Mouse (Mus musculus) lung, embryonic 14.5 days (tissue): ENCODE measurements around the gene Unc13d. TPM values are rescaled to one million over a fixed set of nuclear protein-coding genes. Genes with fewer than 3 reads are reported as not detected.
"Not testable (repeated sequence)": the region's sequence is repeated elsewhere in the genome, so short reads cannot be mapped to it uniquely, and the experiment has no call there.

Experiments
- ATAC-seq: fragments of 200-750 bp; cut with Nextera tagmentation; 2 replicates; pipeline ENCODE4 v1.8.0; 2017; ENCODE audit warnings: mild to moderate bottlenecking, moderate TSS enrichment, moderate library complexity; ENCODE audit not compliant: insufficient read depth
- DNase-seq: peaks from one replicate; pipeline ENCODE4 v3.0.0-alpha.2; 2015
- H3K27ac ChIP-seq: fragments of 300-500 bp; sonication (generic); 2 replicates; pipeline ENCODE4 v1.5.1; 2014; ENCODE audit warnings: low read depth, mild to moderate bottlenecking, moderate library complexity
- H3K27me3 ChIP-seq: fragments of 300-500 bp; sonication (generic); 2 replicates; pipeline ENCODE4 v1.6.1; 2014; ENCODE audit warnings: low read length, control low read depth; ENCODE audit not compliant: insufficient read depth
- H3K36me3 ChIP-seq: fragments of 300-500 bp; sonication (generic); 2 replicates; pipeline ENCODE4 v1.6.1; 2014; ENCODE audit warnings: control low read depth; ENCODE audit not compliant: insufficient read depth
- H3K4me1 ChIP-seq: fragments of 300-500 bp; sonication (generic); 2 replicates; pipeline ENCODE4 v1.6.1; 2014; ENCODE audit warnings: antibody characterized with exemption, control low read depth; ENCODE audit not compliant: insufficient read depth
- H3K4me2 ChIP-seq: fragments of 300-500 bp; sonication (generic); 2 replicates; pipeline ENCODE4 v1.6.1; 2014; ENCODE audit warnings: mild to moderate bottlenecking
- H3K4me3 ChIP-seq: fragments of 300-500 bp; sonication (generic); 2 replicates; pipeline ENCODE4 v1.5.1; 2014; ENCODE audit warnings: low read depth, low read length
- H3K9ac ChIP-seq: fragments of 300-500 bp; sonication (generic); 2 replicates; pipeline ENCODE4 v1.6.1; 2014
- H3K9me3 ChIP-seq: fragments of 300-500 bp; sonication (generic); 2 replicates; pipeline ENCODE4 v1.6.1; 2016; ENCODE audit warnings: low read depth, low read length, control low read depth
- CTCF ChIP-seq: IDR thresholded peaks from 2 replicates; pipeline ENCODE4 v1.5.1; 2016; ENCODE audit warnings: antibody characterized with exemption, low read depth
- WGBS: fragments of 180-500 bp; shearing (Covaris S2); extraction: QIAGEN DNeasy Blood & Tissue Kit; methylation state at CpG from one replicate; pipeline ENCODE4 v1.1.7; 2014; 5-methylcytosine and 5-hydroxymethylcytosine counted together
- polyA plus RNA-seq: library from polyadenylated mRNA; unstranded; fragments of >200 nt; fragmentation: Nextera tagmentation; extraction: Ambion mirVana; gene quantifications from 2 replicates; pipeline ENCODE4 v1.2.1, GENCODE M21; 2014

Gene Unc13d
- polyA plus RNA-seq, result 2.5 and 3.3 TPM in 2 replicates

DNA sequence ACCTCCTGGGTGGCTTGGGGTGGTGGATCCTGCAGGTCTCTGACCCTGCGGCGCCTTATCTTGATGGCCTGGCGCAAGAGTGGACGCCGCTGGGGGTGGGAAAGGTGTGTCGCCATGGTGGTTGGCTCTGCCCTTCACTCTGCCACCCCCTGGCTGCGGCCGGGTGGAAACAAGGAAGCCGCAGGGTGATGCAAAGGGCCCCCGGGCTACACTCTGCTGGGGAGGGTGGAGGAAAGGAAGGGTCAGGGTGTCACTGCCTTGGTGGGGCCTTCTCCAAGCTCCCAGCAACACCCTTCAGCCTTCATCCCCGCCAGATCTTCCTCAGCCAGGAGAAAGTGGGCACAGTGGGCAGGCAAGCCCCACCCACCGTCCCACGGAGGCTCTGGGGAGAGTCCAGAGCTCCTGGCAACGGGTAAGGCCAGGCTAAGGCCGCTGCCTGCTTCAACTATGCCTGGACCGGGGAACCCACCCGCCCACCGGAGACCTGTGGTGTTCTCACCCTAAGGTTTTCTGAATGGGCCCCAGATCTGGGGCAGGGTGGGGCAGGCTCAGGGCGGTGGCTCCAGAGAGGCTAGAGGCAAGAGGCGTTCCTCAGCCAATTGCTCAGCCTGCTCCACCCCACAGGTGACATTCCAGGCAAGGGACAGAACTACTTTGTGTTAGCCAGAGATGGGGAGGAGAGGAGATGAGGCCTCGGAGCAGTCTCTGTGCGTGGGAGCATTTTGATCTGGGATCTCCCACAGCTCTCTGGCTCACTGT lies at the start of gene Unc13d:
Gene Unc13d (minus strand): TSS at position 516 of the 759 bp plus-strand sequence.
- H3K4me1 ChIP-seq, result peaks cover 3% of the 10 kb centered on the region; the same call in 1 of the 2 replicates
- WGBS, result 50% methylated on average over 22 of the region's 22 CpGs
- peak; percentile 29 for DNase-seq
- H3K4me3 ChIP-seq, result peak within 1 kb of the TSS; percentile 24
- TF ChIP-seq CTCF, result peak; percentile 37; the same call in 1 of the 2 replicates
- peak within 1 kb of the TSS; percentile 43 for H3K9ac ChIP-seq
- peak within 1 kb of the TSS; percentile 72 for H3K27ac ChIP-seq
- ATAC-seq, result peak; percentile 73
- no peaks in the 10 kb centered on the region for H3K9me3 ChIP-seq
- peaks cover 39% of the 10 kb centered on the region for H3K36me3 ChIP-seq
- H3K27me3 ChIP-seq, result no peaks in the 10 kb centered on the region
- peak within 1 kb of the TSS; percentile 61 for H3K4me2 ChIP-seq

DNA sequence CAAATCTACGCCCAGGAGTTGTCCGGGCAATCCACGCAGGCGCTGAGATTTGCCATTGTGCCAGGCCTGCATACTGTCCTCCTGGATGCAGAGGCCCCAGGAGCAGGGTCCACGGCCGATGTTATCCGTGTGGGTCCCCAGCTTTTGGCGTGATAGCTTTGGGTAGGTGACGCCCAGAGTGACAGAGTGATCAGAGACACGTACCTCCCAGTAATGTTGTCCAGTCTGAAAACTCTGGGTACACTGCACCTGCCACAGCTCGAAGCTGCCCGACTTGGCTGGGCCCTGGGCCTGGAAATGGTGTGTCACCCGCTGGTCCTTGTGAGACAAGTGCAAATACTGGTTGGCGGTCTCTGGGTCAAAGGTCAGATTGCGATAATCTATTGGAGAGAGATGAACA lies 48.5 kb upstream of the Unc13d start:
- Histone ChIP-seq H3K4me1 (peaks cover 11% of the 10 kb centered on the region), H3K4me3 (no peak overlapping the region), H3K9ac (no peak overlapping the region), H3K36me3 (peaks cover 17% of the 10 kb centered on the region), H3K27me3 (no peaks in the 10 kb centered on the region), H3K4me2 (no peak overlapping the region), H3K9me3 (no peaks in the 10 kb centered on the region), H3K27ac (no peak overlapping the region)
- WGBS, result 92% methylated on average over 15 of the region's 15 CpGs
- no peak for TF ChIP-seq CTCF
- no peak for ATAC-seq
- no peak for DNase-seq

DNA sequence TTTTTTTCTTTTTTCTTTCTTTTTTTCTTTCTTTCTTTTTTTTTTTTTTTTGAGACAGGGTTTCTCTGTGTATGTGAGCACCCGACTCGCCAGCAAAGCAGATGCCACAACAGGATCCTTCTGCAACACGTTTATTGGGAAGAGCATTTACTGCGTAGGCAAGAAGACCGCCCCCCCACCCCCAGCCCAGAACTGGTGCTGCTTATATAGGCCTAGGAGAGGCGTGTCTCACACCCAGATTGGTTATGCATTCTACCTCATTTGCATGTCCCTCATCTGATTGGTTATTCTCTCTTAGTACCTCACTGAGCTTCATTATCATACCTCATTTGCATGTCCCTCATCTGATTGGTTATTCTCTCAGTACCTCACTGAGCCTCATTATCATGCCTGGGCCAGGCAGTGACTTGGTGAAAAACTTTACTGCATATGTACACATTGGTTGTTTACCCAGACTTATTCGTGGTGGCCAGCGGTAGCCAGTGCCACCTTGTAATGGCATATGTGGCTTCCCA lies 44.0 kb upstream of the Unc13d start:
- not testable (repeated sequence) for DNase-seq, H3K27ac ChIP-seq, H3K9ac ChIP-seq, H3K4me3 ChIP-seq, H3K9me3 ChIP-seq, H3K4me2 ChIP-seq, ATAC-seq, H3K27me3 ChIP-seq, H3K4me1 ChIP-seq
- H3K36me3 ChIP-seq, result peaks cover 16% of the 10 kb centered on the region
- 91% methylated on average over 8 of the region's 8 CpGs for WGBS

DNA sequence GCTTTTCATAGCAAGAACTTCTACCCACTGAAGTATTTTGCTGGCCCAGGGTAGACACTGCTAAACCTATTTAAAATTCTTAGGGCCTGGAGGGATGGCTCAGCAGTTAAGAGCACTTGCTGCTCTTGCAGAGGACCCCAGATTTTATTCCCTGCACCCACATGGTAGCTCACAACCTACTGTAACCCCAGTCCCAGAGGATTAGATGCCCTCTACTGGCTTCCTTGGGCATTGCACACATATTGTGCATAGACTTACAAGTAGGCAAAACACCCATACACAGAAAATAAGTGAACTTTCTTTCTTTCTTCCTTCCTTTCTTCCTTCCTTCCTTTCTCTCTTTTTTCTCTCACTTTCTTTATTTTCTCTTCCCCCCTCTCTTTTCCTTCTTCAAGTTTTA lies 40.1 kb upstream of the Unc13d start:
- peak; percentile 34; the same call in 1 of the 2 replicates for TF ChIP-seq CTCF
- Histone ChIP-seq H3K4me2 (no peak overlapping the region), H3K36me3 (peaks cover 4% of the 10 kb centered on the region), H3K4me3 (no peak overlapping the region), H3K27me3 (no peaks in the 10 kb centered on the region), H3K27ac (no peak overlapping the region), H3K4me1 (no peaks in the 10 kb centered on the region), H3K9ac (no peak overlapping the region), H3K9me3 (no peaks in the 10 kb centered on the region)
- no peak for DNase-seq
- ATAC-seq, result no peak

DNA sequence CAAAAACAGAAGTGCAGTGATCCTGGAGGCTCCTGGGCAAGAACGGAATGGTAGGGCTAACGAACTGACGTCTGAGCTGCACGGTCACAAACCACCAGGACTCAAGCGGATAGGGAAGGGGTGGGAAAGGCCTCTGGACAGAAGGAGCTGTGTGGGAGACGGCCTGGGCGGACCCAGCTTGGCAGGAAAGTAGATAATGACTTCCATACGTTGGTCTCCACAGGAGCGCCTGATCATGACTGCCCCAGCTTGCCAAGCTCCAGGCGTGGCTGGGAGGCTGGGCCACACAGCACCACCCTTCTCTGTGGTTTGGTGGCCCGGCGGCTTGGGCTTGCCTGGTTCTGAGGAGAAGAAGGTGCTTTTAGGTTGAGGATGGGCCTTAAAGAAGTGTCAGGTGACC lies 39.5 kb upstream of the Unc13d start:
- Histone ChIP-seq H3K4me1 (no peaks in the 10 kb centered on the region), H3K27ac (no peak overlapping the region), H3K4me3 (no peak overlapping the region), H3K36me3 (no peaks in the 10 kb centered on the region), H3K9ac (no peak overlapping the region), H3K9me3 (no peaks in the 10 kb centered on the region), H3K4me2 (no peak overlapping the region), H3K27me3 (no peaks in the 10 kb centered on the region)
- TF ChIP-seq CTCF, result no peak
- WGBS, result 70% methylated on average over 12 of the region's 12 CpGs
- ATAC-seq (no peak), DNase-seq (no peak)

DNA sequence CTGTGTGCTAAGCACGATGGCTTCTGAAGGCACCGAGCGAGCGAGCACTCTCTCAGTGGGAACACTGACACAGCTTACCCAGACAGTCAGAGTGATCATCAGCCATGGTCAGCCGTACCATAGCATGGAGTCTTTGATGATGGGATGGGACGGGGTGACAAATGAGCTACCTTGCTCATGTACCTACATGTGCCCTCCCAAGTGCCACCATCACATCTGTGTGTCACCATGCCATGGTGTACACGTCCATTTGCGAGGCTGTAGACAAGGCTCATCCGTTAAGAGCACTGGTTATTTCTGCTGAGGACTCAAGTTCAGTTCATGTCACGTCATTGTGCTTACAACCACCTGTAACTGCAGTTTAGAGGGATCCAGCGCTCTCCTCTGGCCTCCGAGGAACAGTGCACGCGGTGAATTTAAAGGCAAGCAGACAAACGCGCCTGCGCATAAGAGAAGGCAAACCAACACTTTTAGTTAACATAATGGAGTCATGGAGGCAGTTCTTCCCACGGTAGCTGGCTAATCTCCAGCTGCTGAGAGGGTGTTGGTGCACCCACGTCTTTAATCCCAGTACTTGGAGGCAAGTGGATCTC lies 33.9 kb upstream of the Unc13d start:
- DNase-seq, result no peak
- H3K9ac ChIP-seq, result no peak overlapping the region
- WGBS, result 82% methylated on average over 19 of the region's 19 CpGs
- no peak for ATAC-seq
- H3K4me3 ChIP-seq, result no peak overlapping the region
- peaks cover 15% of the 10 kb centered on the region for H3K4me1 ChIP-seq
- no peak for TF ChIP-seq CTCF
- no peaks in the 10 kb centered on the region for H3K9me3 ChIP-seq
- peaks cover 39% of the 10 kb centered on the region for H3K27me3 ChIP-seq
- H3K4me2 ChIP-seq, result no peak overlapping the region
- H3K27ac ChIP-seq, result no peak overlapping the region
- no peaks in the 10 kb centered on the region for H3K36me3 ChIP-seq

DNA sequence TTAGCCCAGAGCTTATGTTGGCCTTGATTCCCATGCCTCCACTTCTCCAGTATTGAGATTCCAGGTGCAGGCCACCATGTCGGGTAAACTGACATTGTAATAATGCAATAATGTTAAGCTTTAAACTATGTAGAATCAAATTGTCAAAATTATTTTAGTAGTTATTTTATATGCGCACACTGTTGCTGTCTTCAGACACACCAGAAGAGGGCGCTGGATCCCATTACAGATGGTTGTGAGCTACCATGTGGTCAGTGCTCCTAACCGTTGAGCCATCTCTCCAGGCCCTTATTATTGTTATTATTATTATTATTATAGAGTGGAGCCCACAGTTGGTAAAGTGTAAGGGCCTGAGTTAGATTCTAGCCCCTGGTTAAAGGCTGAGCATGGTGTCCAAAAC lies 33.3 kb upstream of the Unc13d start:
- peaks cover 21% of the 10 kb centered on the region for H3K4me1 ChIP-seq
- ATAC-seq, result no peak
- no peak for DNase-seq
- no peak overlapping the region for H3K27ac ChIP-seq
- H3K36me3 ChIP-seq, result no peaks in the 10 kb centered on the region
- WGBS, result 74% methylated on average over 4 of the region's 4 CpGs
- H3K4me3 ChIP-seq, result no peak overlapping the region
- H3K9me3 ChIP-seq, result no peaks in the 10 kb centered on the region
- H3K9ac ChIP-seq, result no peak overlapping the region
- peaks cover 41% of the 10 kb centered on the region for H3K27me3 ChIP-seq
- TF ChIP-seq CTCF, result peak; percentile 36
- H3K4me2 ChIP-seq, result no peak overlapping the region
